Mouse (Mus musculus) naive thymus-derived CD4-positive, alpha-beta T cell, adult 5 months (primary cell): ENCODE measurements around the gene Adrb1. TPM values are rescaled to one million over a fixed set of nuclear protein-coding genes. Genes with fewer than 3 reads are reported as not detected.

ENCODE experiments used
- polyA plus RNA-seq: library from polyadenylated mRNA; unstranded; fragments of 100-300 nt; shearing (Covaris generic); gene quantifications from one replicate; pipeline ENCODE4 v1.2.1, GENCODE M21; 2017

Adrb1 gene
- not detected for polyA plus RNA-seq

GRCm38 (mm10) chr19:56721387-56722211 is at the start of gene Adrb1:
Gene Adrb1 (plus strand): TSS chr19:56722199.

Other genes starting within 250 kb of the Adrb1 start
- 2.2 TPM for gene Dclre1a, start 174.0 kb upstream of the Adrb1 start, polyA plus RNA-seq
- gene Nhlrc2, start 173.9 kb upstream of the Adrb1 start, polyA plus RNA-seq, result 26.0 TPM
- gene Ccdc186, start 100.0 kb downstream of the Adrb1 start, polyA plus RNA-seq, result 38.9 TPM
- not detected for gene Tdrd1, start 104.0 kb downstream of the Adrb1 start, polyA plus RNA-seq
- not detected for gene Vwa2, start 152.1 kb downstream of the Adrb1 start, polyA plus RNA-seq